Mouse (Mus musculus) heart, adult 9 months (tissue): ENCODE data around the gene Fstl4.

Experiments
- DNase-seq, 2 experiments: peaks; one replicate each; pipeline ENCODE4 v3.0.0; 2022; ENCODE audit warnings: low spot score in 2 of 2

Gene Fstl4

DNA sequence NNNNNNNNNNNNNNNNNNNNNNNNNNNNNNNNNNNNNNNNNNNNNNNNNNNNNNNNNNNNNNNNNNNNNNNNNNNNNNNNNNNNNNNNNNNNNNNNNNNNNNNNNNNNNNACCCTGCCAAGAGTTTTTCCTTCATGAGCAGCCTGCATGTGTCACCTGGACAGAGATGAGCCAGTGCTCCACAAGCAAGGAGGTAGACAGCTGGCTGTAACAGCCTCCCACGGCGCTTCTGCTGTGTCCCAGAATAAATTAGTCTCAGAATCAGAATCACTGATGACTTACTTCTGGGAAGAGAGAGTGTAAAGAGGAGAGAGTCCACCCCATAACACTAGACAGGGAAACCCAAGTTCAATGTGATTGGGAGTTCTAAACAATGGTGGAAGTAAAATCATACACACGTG is 464.6 kb downstream of the Fstl4 start:
- no peak for DNase-seq

GRCm38 (mm10) chr11:53231836-53232235 is 467.4 kb downstream of the Fstl4 start:
- DNase-seq, result no peak

DNA sequence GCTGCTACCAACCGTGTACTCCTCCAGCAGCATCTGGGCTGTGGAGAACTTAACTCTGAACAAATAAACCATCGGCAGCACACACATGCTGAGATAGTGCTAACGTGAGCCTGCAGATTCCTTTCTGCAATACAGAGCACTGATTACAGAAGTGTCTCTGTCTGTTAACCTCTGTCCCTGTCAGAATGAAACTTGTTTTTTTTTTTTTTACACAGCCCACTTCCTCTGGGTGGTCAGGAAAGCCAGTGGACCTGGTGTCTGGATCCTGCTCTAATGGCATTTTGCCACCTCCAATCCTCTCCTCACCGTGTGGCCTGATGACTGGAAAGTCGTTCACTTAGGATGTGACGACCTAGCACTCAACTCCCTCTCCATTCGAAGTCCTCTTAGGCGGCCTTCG is 469.2 kb downstream of the Fstl4 start:
- no peak for DNase-seq
